Mouse (Mus musculus) spleen, adult 2 months (tissue): ENCODE data around the gene Rasgrp3.

ENCODE experiments used
- CTCF ChIP-seq: fragments of 200-500 bp; IDR thresholded peaks from 2 replicates; pipeline ENCODE4 v1.5.1; 2011; ENCODE audit warnings: mild to moderate bottlenecking, inconsistent platforms; ENCODE audit not compliant: insufficient read depth, insufficient read length, insufficient replicate concordance; ENCODE audit errors: extremely low read depth
- POLR2A ChIP-seq: fragments of 200-500 bp; IDR thresholded peaks from 2 replicates; pipeline ENCODE4 v1.6.1; 2011; ENCODE audit warnings: low read depth, low read length, inconsistent platforms

DNA sequence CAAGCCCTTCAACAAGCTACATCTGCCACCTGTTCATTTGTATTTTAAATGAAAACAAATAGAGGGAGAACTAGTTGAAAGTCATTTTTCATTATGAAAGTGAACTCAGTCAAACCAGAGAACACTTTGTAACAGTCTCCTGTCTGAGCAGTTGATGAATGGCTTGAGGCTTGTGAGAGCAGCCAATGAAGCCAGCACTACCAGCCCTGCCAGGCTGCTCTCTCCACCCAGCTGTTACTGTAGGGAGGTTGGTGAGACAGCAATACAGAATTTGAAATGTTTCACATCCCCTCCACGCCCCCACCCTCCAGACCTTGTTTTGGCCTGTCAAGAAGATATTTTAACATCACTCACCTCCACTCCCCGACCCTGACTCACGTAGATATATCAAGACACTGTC is 18.8 kb upstream of the Rasgrp3 start:
- TF ChIP-seq POLR2A: no peak
- no peak for TF ChIP-seq CTCF
